Mouse (Mus musculus) lung, adult 2 months (tissue): ENCODE data around the gene Vegfa.

Source experiments
- CTCF ChIP-seq: fragments of 200-500 bp; IDR thresholded peaks from 2 replicates; pipeline ENCODE4 v1.5.1; 2011; ENCODE audit warnings: mild to moderate bottlenecking, low read length, control low read depth; ENCODE audit not compliant: insufficient read depth
- POLR2A ChIP-seq: fragments of 200-500 bp; IDR thresholded peaks from 2 replicates; pipeline ENCODE4 v1.6.1; 2011; ENCODE audit warnings: low read depth, mild to moderate bottlenecking, control low read depth, low read length, borderline replicate concordance; ENCODE audit errors: extremely low read depth

- no peak for TF ChIP-seq CTCF
- TF ChIP-seq POLR2A = no peak
Measured at GRCm38 (mm10) chr17:46024192-46024591, 8.0 kb downstream of the Vegfa start.
